Mouse (Mus musculus): ENCODE data around the gene Gas2. TPM values are rescaled to one million over a fixed set of nuclear protein-coding genes. Genes with fewer than 3 reads are reported as not detected.
A peak's percentile ranks its signal among the peaks of the same experiment; 100 is the strongest.

The Gas2 gene
- polyA plus RNA-seq, 1 experiment from 2014 or later, result 17.3 TPM

DNA sequence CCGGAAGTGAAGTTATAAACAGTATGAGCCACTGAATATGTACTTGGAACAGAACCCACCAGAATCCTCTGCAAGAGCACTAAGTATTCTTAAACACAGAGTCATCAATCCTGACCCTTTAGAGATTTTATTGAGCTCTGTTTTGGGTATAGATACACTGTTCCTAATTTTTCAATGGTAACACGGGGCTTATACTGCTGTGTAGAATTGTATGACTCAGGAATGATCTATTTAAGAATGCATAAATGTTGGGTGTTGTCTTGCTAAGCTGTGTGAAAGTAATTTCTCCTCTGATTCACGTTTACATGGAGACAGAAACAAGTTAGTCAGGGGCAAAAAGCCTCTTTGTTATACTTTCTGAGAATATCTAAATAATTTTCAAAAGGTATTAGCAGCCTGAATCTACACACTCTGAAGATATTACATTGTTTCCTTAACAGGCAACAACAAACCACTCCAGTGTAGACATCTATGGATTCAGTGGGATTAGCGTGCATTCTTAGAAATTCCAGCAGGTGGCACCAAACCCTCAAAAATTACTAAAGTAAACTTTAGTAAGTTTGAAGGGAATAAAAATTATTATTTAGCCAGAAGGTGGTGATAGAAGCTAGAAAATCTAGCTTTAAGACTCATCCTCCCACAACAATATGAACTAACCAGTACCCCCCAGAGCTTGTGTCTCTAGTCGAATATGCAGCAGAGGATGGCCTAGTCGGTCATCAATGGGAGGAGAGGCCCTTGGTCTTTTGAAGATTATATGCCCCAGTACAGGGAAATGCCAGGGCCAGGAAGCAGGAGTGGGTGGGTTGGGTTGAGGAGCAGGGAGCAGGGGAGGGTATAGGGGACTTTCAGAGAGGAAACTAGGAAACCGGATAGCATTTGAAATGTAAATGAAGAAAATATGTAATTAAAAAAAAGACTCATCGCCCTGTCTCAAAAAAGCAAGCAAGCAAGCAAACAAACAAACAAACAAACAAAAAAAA is 176.1 kb downstream of the Gas2 start:
- peak; percentile 82; the same call in 1 of the 2 replicates for ATAC-seq
- H3K27me3 ChIP-seq (ENCODE audit: control insufficient read depth, insufficient read depth, low read depth, low read length), result no peaks in the 10 kb centered on the region
- H3K36me3 ChIP-seq (ENCODE audit: control insufficient read depth, insufficient read depth, low read length), result no peaks in the 10 kb centered on the region
- no peaks in the 10 kb centered on the region for H3K4me1 ChIP-seq (ENCODE audit: control insufficient read depth, insufficient read depth, low read length)
- no peaks in the 10 kb centered on the region; the same call in 1 of the 2 replicates for H3K9me3 ChIP-seq (replicated peaks; ENCODE audit: control insufficient read depth, low read length, poor library complexity, severe bottlenecking)
- no peak overlapping the region for H3K4me2 ChIP-seq (ENCODE audit: low read length)
- H3K27ac ChIP-seq (ENCODE audit: low read length), result no peak overlapping the region
- H3K4me3 ChIP-seq (ENCODE audit: low read depth, low read length), result no peak overlapping the region
- no peak overlapping the region for H3K9ac ChIP-seq (ENCODE audit: low read depth, low read length)
- 41% methylated on average over 8 of the region's 8 CpGs for WGBS

Other genes starting within 250 kb of the Gas2 start
- 130 and 142 TPM in 2 replicates for gene Slc17a6, start 240.0 kb upstream of the Gas2 start, polyA plus RNA-seq (2015; fragmentation: Nextera tagmentation; extraction: Ambion mirVana)
- 7.1 and 7.6 TPM in 2 replicates for gene Fancf, start 252 bp downstream of the Gas2 start, polyA plus RNA-seq (2015; fragmentation: Nextera tagmentation; extraction: Ambion mirVana)
- 21.2 and 21.9 TPM in 2 replicates for gene Svip, start 144.0 kb downstream of the Gas2 start, polyA plus RNA-seq (2015; fragmentation: Nextera tagmentation; extraction: Ambion mirVana)
- not detected in 2 replicates for gene 1700015G11Rik, start 153.7 kb downstream of the Gas2 start, polyA plus RNA-seq (2015; fragmentation: Nextera tagmentation; extraction: Ambion mirVana)